Mouse (Mus musculus) brain, embryonic 14.5 days (tissue): ENCODE results near the gene Cebpa.

Experiments used
- CTCF ChIP-seq: fragments of 200-500 bp; IDR thresholded peaks from 2 replicates; pipeline ENCODE4 v1.5.1; 2012; ENCODE audit warnings: inconsistent platforms, mild to moderate bottlenecking, moderate library complexity, borderline replicate concordance; ENCODE audit not compliant: insufficient read depth, insufficient read length; ENCODE audit errors: extremely low read depth
- POLR2A ChIP-seq: fragments of 200-500 bp; IDR thresholded peaks from 2 replicates; pipeline ENCODE4 v1.6.1; 2012; ENCODE audit warnings: mild to moderate bottlenecking, inconsistent platforms, borderline replicate concordance; ENCODE audit not compliant: poor library complexity, insufficient read depth, insufficient read length, severe bottlenecking; ENCODE audit errors: extremely low read depth

- TF ChIP-seq CTCF (no peak), POLR2A (no peak)
Observed at GRCm38 (mm10) chr7:35116524-35116923, 2.6 kb upstream of the Cebpa start.
